Mouse (Mus musculus) cerebellum, adult 2 months (tissue): ENCODE results near the gene Kcnh1.

Experiments used
- CTCF ChIP-seq: fragments of 200-500 bp; IDR thresholded peaks from 2 replicates; pipeline ENCODE4 v1.5.1; 2011; ENCODE audit warnings: low read depth, mild to moderate bottlenecking, control low read depth, low read length, moderate library complexity, borderline replicate concordance; ENCODE audit not compliant: insufficient read depth
- POLR2A ChIP-seq: fragments of 200-500 bp; IDR thresholded peaks from 2 replicates; pipeline ENCODE4 v1.6.1; 2011; ENCODE audit warnings: low read length, control low read depth, borderline replicate concordance; ENCODE audit not compliant: insufficient read depth

DNA sequence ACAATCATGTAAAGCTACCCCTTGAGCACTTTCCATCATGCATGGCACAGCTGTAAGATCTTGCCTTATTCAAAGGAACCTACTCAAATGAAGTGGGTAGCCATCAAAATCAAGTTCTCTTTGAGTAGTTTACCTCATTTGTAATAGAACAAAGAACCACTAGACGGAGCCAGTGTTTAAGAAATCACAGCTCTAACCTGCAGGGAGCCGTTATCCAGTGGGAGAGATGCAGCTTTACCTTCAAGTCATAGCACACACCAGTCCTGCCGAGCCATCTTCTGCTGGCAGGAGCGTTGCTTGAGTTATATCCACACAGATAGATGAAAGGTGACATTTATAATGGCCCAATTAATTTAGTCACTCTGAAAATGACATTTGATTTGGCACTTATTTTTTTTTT lies 1.5 kb upstream of the Kcnh1 start:
- TF ChIP-seq POLR2A, result no peak
- TF ChIP-seq CTCF, result peak; percentile 75
